Comparison of ENCODE assay signal across 9 mouse cellular contexts in genomic region chr11:69092386-69092751, GRCm38 (mm10). TPM values are rescaled to one million over a fixed set of nuclear protein-coding genes. Genes with fewer than 3 reads are reported as not detected.
DNase-seq lines count a peak whose midpoint lies in the region; TF ChIP-seq lines count a peak whose summit lies in the region.
"Had no signal": no experiment of that assay in that cellular context is flagged by ENCODE, and none has a peak within 500 bp of the region (broad histone marks: within the 10 kb centered on the region; RNA-seq: fewer than 3 reads in every experiment).

No protein-coding gene starts in this region.

- peak; percentile 88 for TF ChIP-seq CTCF in liver, adult 2 months (IDR thresholded peaks at IDR 0.05; ENCODE audit: low read depth, low read length)

- 4% methylated on average over 3 of the region's 3 CpGs for WGBS in liver, adult 2 months

- no peaks in the 10 kb centered on the region for H3K27me3 ChIP-seq in liver, adult 2 months (ENCODE audit: control insufficient read depth, insufficient read depth, low read length)
- H3K27me3 ChIP-seq: neural tube, embryonic 12.5 days had no signal

- H3K27ac ChIP-seq in liver, adult 2 months (replicated peaks; ENCODE audit: insufficient read depth, low read depth, low read length) = no peak overlapping the region; the same call in 1 of the 2 replicates
- H3K27ac ChIP-seq: neural tube, embryonic 12.5 days had no signal

- intact Hi-C loops in heart, postnatal 14 days (cut with DNase I) = loop anchor here (10.0 kb wide), 1 partner anchor 322 kb away; the partner anchor contains the start of gene Kdm6b

- no peak for TF ChIP-seq POLR2A in liver, adult 2 months (IDR thresholded peaks at IDR 0.05; ENCODE audit: extremely low read depth, insufficient read depth, low read length)

- no peak overlapping the region for H3K9ac ChIP-seq in liver, adult 2 months (ENCODE audit: low read depth, low read length)
- H3K9ac ChIP-seq: neural tube, embryonic 12.5 days had no signal

- H3K4me3 ChIP-seq in liver, adult 2 months (ENCODE audit: insufficient read depth, low read depth, low read length) = no peak overlapping the region
- H3K4me3 ChIP-seq: neural tube, embryonic 12.5 days had no signal

- peaks cover 16% of the 10 kb centered on the region for H3K79me2 ChIP-seq in liver, adult 2 months (ENCODE audit: control insufficient read depth, insufficient read depth, low read length)

- H3K4me1 ChIP-seq in liver, adult 2 months (ENCODE audit: control insufficient read depth, insufficient read depth, low read length) = peaks cover 15% of the 10 kb centered on the region

- peaks cover 2% of the 10 kb centered on the region; the same call in 1 of the 2 replicates for H3K36me3 ChIP-seq in liver, adult 2 months (ENCODE audit: control insufficient read depth, insufficient read depth, low read length)

- DNase-seq in layer of hippocampus, adult 11-12 months (ENCODE audit: low spot score) = peak; percentile 91
- no peak for DNase-seq in layer of hippocampus, adult 9-11 months
- peak; percentile 89 to 97 for DNase-seq in adrenal gland, adult (ENCODE audit: inconsistent age in 2 of 2, low spot score in 1 of 2)
- DNase-seq in embryo, embryonic 10 days (ENCODE audit: low spot score) = peak; percentile 80
- peak; percentile 88 to 95 for DNase-seq in heart, postnatal 14 days
- DNase-seq in liver, adult 2 months (ENCODE audit: extremely low read depth, low read depth, low spot score) = peak; percentile 68
- DNase-seq in right cerebral cortex, postnatal 25 days = peak; percentile 72
- DNase-seq in urinary bladder, postnatal 25 days (ENCODE audit: low spot score) = peak; percentile 88

RNA-seq across cellular contexts. Expression of gene Per1, which starts 2.6 kb away (rescaled TPM):
- 100 to 1,000 TPM; 100 to 103 TPM for total RNA-seq in heart, postnatal 14 days (2021)
- 8.0 and 9.0 TPM in 2 replicates for total RNA-seq in liver, adult 2 months (2014; rRNA removed)
- 4.6 and 6.9 TPM in 2 replicates for polyA plus RNA-seq in liver, adult 2 months (2012; rRNA removed)

RNA-seq across cellular contexts. Expression of gene Vamp2, which starts 4.1 kb away (rescaled TPM):
- 10 to 100 TPM; 68.8 to 72.6 TPM for total RNA-seq in heart, postnatal 14 days (2021)
- total RNA-seq in liver, adult 2 months (2014; rRNA removed) = 5.2 and 6.4 TPM in 2 replicates
- polyA plus RNA-seq in liver, adult 2 months (2012; rRNA removed) = 21.7 and 36.9 TPM in 2 replicates

RNA-seq across cellular contexts. Expression of gene Tmem107, which starts 21.8 kb away (rescaled TPM):
- 1 to 10 TPM; 5.2 to 5.4 TPM for total RNA-seq in heart, postnatal 14 days (2021)
- total RNA-seq in liver, adult 2 months (2014; rRNA removed) = 1.8 and 2.2 TPM in 2 replicates
- polyA plus RNA-seq in liver, adult 2 months (2012; rRNA removed) = 3.3 and 4.7 TPM in 2 replicates

RNA-seq across cellular contexts. Expression of gene Hes7, which starts 27.8 kb away (rescaled TPM):
- under 1 TPM; 0.14 to 0.32 TPM for total RNA-seq in heart, postnatal 14 days (2021)
- not detected in 2 replicates for total RNA-seq in liver, adult 2 months (2014; rRNA removed)
- 0.05 TPM in 1 of 2 replicates, not detected in the other for polyA plus RNA-seq in liver, adult 2 months (2012; rRNA removed)

RNA-seq across cellular contexts. Expression of gene 9130213A22Rik, which starts 30.0 kb away (rescaled TPM):
- total RNA-seq in heart, postnatal 14 days (2021) = under 1 TPM; 0.33 to 0.44 TPM
- 0.13 TPM in 1 of 2 replicates, not detected in the other for total RNA-seq in liver, adult 2 months (2014; rRNA removed)
- 0.05 and 0.10 TPM in 2 replicates for polyA plus RNA-seq in liver, adult 2 months (2012; rRNA removed)
- polyA plus RNA-seq: neural tube, embryonic 12.5 days had no signal

Comparison
In these comparisons a context has a peak if more than half of its experiments do, and no peak if none do; other contexts are left out.
1. RNA of gene Per1, which starts 2.6 kb away (total RNA-seq): 100 to 103 TPM in heart, postnatal 14 days; 8.0 to 9.0 TPM in liver, adult 2 months; every median in the first group is over 10 times any median in the second.